Mouse (Mus musculus) cortical plate, adult 2 months (tissue): ENCODE measurements around the gene Hist1h2bf.
A peak's percentile ranks its signal among the peaks of the same experiment; 100 is the strongest.

Source experiments
- CTCF ChIP-seq: fragments of 200-500 bp; IDR thresholded peaks from 2 replicates; pipeline ENCODE4 v1.5.1; 2011; ENCODE audit warnings: mild to moderate bottlenecking, control low read depth, low read length; ENCODE audit not compliant: insufficient read depth; ENCODE audit errors: extremely low read depth
- POLR2A ChIP-seq: fragments of 200-500 bp; IDR thresholded peaks from 2 replicates; pipeline ENCODE4 v1.6.1; 2011; ENCODE audit warnings: mild to moderate bottlenecking, low read length, control low read depth; ENCODE audit not compliant: insufficient read depth; ENCODE audit errors: extremely low read depth

DNA sequence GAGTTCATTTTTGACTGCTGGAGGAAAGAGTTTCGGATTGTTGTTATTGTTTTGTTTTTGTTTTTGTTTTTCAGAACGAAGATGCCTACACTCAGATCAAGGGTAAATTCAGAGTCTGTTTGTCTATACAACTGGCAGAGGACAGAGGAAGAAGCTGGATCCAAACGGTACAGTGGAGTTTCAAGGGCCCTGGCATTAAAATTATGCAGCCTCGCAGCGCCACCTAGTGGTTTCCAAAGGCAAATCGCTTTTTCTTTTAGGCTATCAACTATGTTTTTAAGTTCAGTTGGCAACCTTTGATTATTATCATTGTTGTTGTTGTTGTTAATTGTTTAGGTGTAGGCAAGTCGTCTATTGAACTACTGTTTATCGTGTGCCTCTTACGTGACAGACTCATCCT lies 24.0 kb upstream of the Hist1h2bf start:
- peak; percentile 67 for TF ChIP-seq CTCF
- TF ChIP-seq POLR2A: no peak
